Mouse (Mus musculus) limb, embryonic 14.5 days (tissue): ENCODE data around the gene Zfp750. TPM values are rescaled to one million over a fixed set of nuclear protein-coding genes. Genes with fewer than 3 reads are reported as not detected.
A peak's percentile ranks its signal among the peaks of the same experiment; 100 is the strongest.

ENCODE experiments used
- ATAC-seq: fragments of 200-750 bp; cut with Nextera tagmentation; 2 replicates; pipeline ENCODE4 v1.8.0; 2017; ENCODE audit warnings: low read depth, moderate number of reproducible peaks, moderate TSS enrichment; ENCODE audit not compliant: low FRiP score
- DNase-seq: peaks from one replicate; pipeline ENCODE4 v3.0.0-alpha.2; 2015; ENCODE audit warnings: low spot score
- H3K27ac ChIP-seq: fragments of 300-500 bp; sonication (generic); replicated peaks from 2 replicates; pipeline ENCODE4 v1.5.1; 2014; ENCODE audit warnings: low read depth, mild to moderate bottlenecking, low read length, moderate library complexity, mixed read lengths
- H3K27me3 ChIP-seq: fragments of 300-500 bp; sonication (generic); 2 replicates; pipeline ENCODE4 v1.6.1; 2014; ENCODE audit warnings: low read length, mixed read lengths; ENCODE audit not compliant: control insufficient read depth, insufficient read depth
- H3K36me3 ChIP-seq: fragments of 300-500 bp; sonication (generic); 2 replicates; pipeline ENCODE4 v1.6.1; 2014; ENCODE audit warnings: mild to moderate bottlenecking, low read length, moderate library complexity, mixed read lengths; ENCODE audit not compliant: control insufficient read depth, insufficient read depth
- H3K4me1 ChIP-seq: fragments of 300-500 bp; sonication (generic); 2 replicates; pipeline ENCODE4 v1.6.1; 2014; ENCODE audit warnings: antibody characterized with exemption, low read length, mixed read lengths; ENCODE audit not compliant: control insufficient read depth, insufficient read depth
- H3K4me2 ChIP-seq: fragments of 300-500 bp; sonication (generic); replicated peaks from 2 replicates; pipeline ENCODE4 v1.6.1; 2014; ENCODE audit warnings: low read depth, mild to moderate bottlenecking, low read length, moderate library complexity; ENCODE audit not compliant: severe bottlenecking
- H3K4me3 ChIP-seq: fragments of 300-500 bp; sonication (generic); replicated peaks from 2 replicates; pipeline ENCODE4 v1.5.1; 2014; ENCODE audit warnings: low read length
- H3K9ac ChIP-seq: fragments of 300-500 bp; sonication (generic); 2 replicates; pipeline ENCODE4 v1.6.1; 2014; ENCODE audit warnings: mild to moderate bottlenecking, low read depth, low read length, moderate library complexity; ENCODE audit not compliant: severe bottlenecking
- H3K9me3 ChIP-seq: fragments of 300-500 bp; sonication (generic); 2 replicates; pipeline ENCODE4 v1.6.1; 2016; ENCODE audit warnings: low read length; ENCODE audit not compliant: control insufficient read depth
- POLR2A ChIP-seq: fragments of 200-500 bp; IDR thresholded peaks from 2 replicates; pipeline ENCODE4 v1.8.0; 2012; ENCODE audit warnings: inconsistent platforms, mild to moderate bottlenecking, moderate library complexity, borderline replicate concordance; ENCODE audit not compliant: insufficient read depth, insufficient read length; ENCODE audit errors: extremely low read depth
- WGBS: fragments of 180-500 bp; shearing (Covaris S2); extraction: QIAGEN DNeasy Blood & Tissue Kit; methylation state at CpG from one replicate; pipeline ENCODE4 v1.1.7; 2014; 5-methylcytosine and 5-hydroxymethylcytosine counted together
- polyA plus RNA-seq, 2 experiments: library from polyadenylated mRNA; depleted of rRNA in 1 of 2; stranded (reverse) in 1 of 2; unstranded in 1 of 2; fragments of >200 nt; fragmentation: Nextera tagmentation in 1 of 2; extraction: Ambion mirVana in 1 of 2; gene quantifications; 2 replicates each; pipeline versions ENCODE4 v1.2.1 to v1.2.3; 2012 to 2014

Gene Zfp750
- polyA plus RNA-seq, 2 experiments, result 12.8 to 24.0 TPM

GRCm38 (mm10) chr11:121517687-121518465, 1.3 kb downstream of the Zfp750 start:
- Histone ChIP-seq H3K4me2 (no peak overlapping the region), H3K36me3 (no peaks in the 10 kb centered on the region), H3K9me3 (no peaks in the 10 kb centered on the region), H3K27ac (no peak overlapping the region), H3K4me1 (peaks cover 9% of the 10 kb centered on the region; the same call in 1 of the 2 replicates), H3K4me3 (no peak overlapping the region), H3K9ac (no peak overlapping the region), H3K27me3 (no peaks in the 10 kb centered on the region)
- TF ChIP-seq POLR2A, result no peak
- ATAC-seq (no peak), DNase-seq (no peak)
- 67% methylated on average over 17 of the region's 17 CpGs for WGBS

GRCm38 (mm10) chr11:121516906-121517305, 2.2 kb downstream of the Zfp750 start:
- Histone ChIP-seq H3K9me3 (no peaks in the 10 kb centered on the region), H3K4me1 (peaks cover 12% of the 10 kb centered on the region; the same call in 1 of the 2 replicates), H3K4me2 (no peak overlapping the region), H3K4me3 (no peak overlapping the region), H3K27ac (no peak overlapping the region), H3K36me3 (no peaks in the 10 kb centered on the region), H3K27me3 (no peaks in the 10 kb centered on the region), H3K9ac (no peak overlapping the region)
- no peak for DNase-seq
- no peak for ATAC-seq
- no peak for TF ChIP-seq POLR2A
- WGBS, result 55% methylated on average over 3 of the region's 3 CpGs

GRCm38 (mm10) chr11:121515996-121516395, 3.1 kb downstream of the Zfp750 start:
- Histone ChIP-seq H3K27ac (no peak overlapping the region), H3K4me2 (no peak overlapping the region), H3K9me3 (no peaks in the 10 kb centered on the region), H3K4me1 (peaks cover 12% of the 10 kb centered on the region; the same call in 1 of the 2 replicates), H3K9ac (no peak overlapping the region), H3K27me3 (no peaks in the 10 kb centered on the region), H3K4me3 (no peak overlapping the region), H3K36me3 (no peaks in the 10 kb centered on the region)
- DNase-seq (peak; percentile 11), ATAC-seq (no peak)
- 67% methylated on average over 9 of the region's 9 CpGs for WGBS
- TF ChIP-seq POLR2A, result no peak

- WGBS, result 84% methylated on average over 8 of the region's 8 CpGs
- Histone ChIP-seq H3K4me2 (no peak overlapping the region), H3K27me3 (no peaks in the 10 kb centered on the region), H3K9ac (no peak overlapping the region), H3K9me3 (no peaks in the 10 kb centered on the region), H3K36me3 (no peaks in the 10 kb centered on the region), H3K27ac (no peak overlapping the region), H3K4me1 (peaks cover 11% of the 10 kb centered on the region; the same call in 1 of the 2 replicates), H3K4me3 (no peak overlapping the region)
- DNase-seq (no peak), ATAC-seq (no peak)
- TF ChIP-seq POLR2A, result no peak
Measured at GRCm38 (mm10) chr11:121512896-121513572, 6.1 kb downstream of the Zfp750 start.

- WGBS, result 69% methylated on average over 9 of the region's 9 CpGs
- TF ChIP-seq POLR2A, result no peak
Measured at GRCm38 (mm10) chr11:121510512-121511246, 8.5 kb downstream of the Zfp750 start.

More at GRCm38 (mm10) chr11:121510512-121511246, 8.5 kb downstream of the Zfp750 start:
- no peaks in the 10 kb centered on the region for H3K9me3 ChIP-seq
- peaks cover 9% of the 10 kb centered on the region; the same call in 1 of the 2 replicates for H3K4me1 ChIP-seq
- H3K9ac ChIP-seq, result no peak overlapping the region
- H3K36me3 ChIP-seq, result no peaks in the 10 kb centered on the region; the same call in 1 of the 2 replicates
- no peaks in the 10 kb centered on the region for H3K27me3 ChIP-seq
- no peak for DNase-seq
- no peak for ATAC-seq
- no peak overlapping the region for H3K4me2 ChIP-seq
- H3K4me3 ChIP-seq, result no peak overlapping the region
- H3K27ac ChIP-seq, result no peak overlapping the region
